8 mouse cellular contexts compared by ENCODE assay signal in genomic region chr1:149961425-149962303, GRCm38 (mm10). TPM values are rescaled to one million over a fixed set of nuclear protein-coding genes. Genes with fewer than 3 reads are reported as not detected.
DNase-seq lines count a peak whose midpoint lies in the region; ATAC-seq and TF ChIP-seq lines count a peak whose summit lies in the region.
"Had no signal": no experiment of that assay in that cellular context is flagged by ENCODE, and none has a peak within 500 bp of the region (broad histone marks: within the 10 kb centered on the region; RNA-seq: fewer than 3 reads in every experiment).

No protein-coding gene starts in this region.

- 54% methylated on average over 8 of the region's 9 CpGs for WGBS in embryonic facial prominence, embryonic 14.5 days
- 74% methylated on average over 9 of the region's 9 CpGs for WGBS in limb, embryonic 10.5 days
- WGBS in neural tube, embryonic 15.5 days = 73% methylated on average over 9 of the region's 9 CpGs

- no peaks in the 10 kb centered on the region for H3K36me3 ChIP-seq in embryonic facial prominence, embryonic 14.5 days (ENCODE audit: control insufficient read depth, insufficient read depth, low read length)
- H3K36me3 ChIP-seq in limb, embryonic 10.5 days = no peaks in the 10 kb centered on the region
- H3K36me3 ChIP-seq in neural tube, embryonic 15.5 days = no peaks in the 10 kb centered on the region
- H3K36me3 ChIP-seq: midbrain, embryonic 12.5 days had no signal

- H3K4me3 ChIP-seq in left cerebral cortex, adult 2 months = peak overlapping the region; percentile 54
- H3K4me3 ChIP-seq in embryonic facial prominence, embryonic 14.5 days (ENCODE audit: low read depth, low read length) = peak overlapping the region; percentile 55
- peak overlapping the region; percentile 46; the same call in 1 of the 2 replicates for H3K4me3 ChIP-seq in limb, embryonic 10.5 days
- peak overlapping the region; percentile 29 for H3K4me3 ChIP-seq in neural tube, embryonic 15.5 days (replicated peaks)

- H3K9me3 ChIP-seq in embryonic facial prominence, embryonic 14.5 days (ENCODE audit: control insufficient read depth, low read length) = no peaks in the 10 kb centered on the region
- H3K9me3 ChIP-seq in limb, embryonic 10.5 days (replicated peaks) = no peaks in the 10 kb centered on the region
- H3K9me3 ChIP-seq in neural tube, embryonic 15.5 days (replicated peaks) = no peaks in the 10 kb centered on the region
- H3K9me3 ChIP-seq: midbrain, embryonic 12.5 days had no signal

- H3K4me2 ChIP-seq in embryonic facial prominence, embryonic 14.5 days (ENCODE audit: low read depth, low read length) = peak overlapping the region; percentile 65
- peak overlapping the region; percentile 54 for H3K4me2 ChIP-seq in neural tube, embryonic 15.5 days

- H3K27ac ChIP-seq in left cerebral cortex, adult 2 months = no peak overlapping the region
- H3K27ac ChIP-seq in embryonic facial prominence, embryonic 14.5 days (replicated peaks; ENCODE audit: low read depth, low read length) = no peak overlapping the region
- no peak overlapping the region for H3K27ac ChIP-seq in limb, embryonic 10.5 days
- no peak overlapping the region for H3K27ac ChIP-seq in neural tube, embryonic 15.5 days (replicated peaks)
- H3K27ac ChIP-seq: midbrain, embryonic 12.5 days had no signal

- DNase-seq in left cerebral cortex, adult 2 months (ENCODE audit: extremely low spot score in 1 of 2, low spot score in 2 of 2) = no peak
- no peak for DNase-seq in left cerebral cortex, adult 18-20 months (ENCODE audit: low spot score in 2 of 2)
- DNase-seq in embryonic facial prominence, embryonic 14.5 days (ENCODE audit: low spot score) = no peak
- DNase-seq in limb, embryonic 10.5 days (ENCODE audit: low spot score) = no peak
- DNase-seq in right cerebral cortex, postnatal 25 days = no peak

- no peak; the same call in none of the 2 replicates for ATAC-seq in embryonic facial prominence, embryonic 14.5 days (ENCODE audit: low read depth)
- no peak for ATAC-seq in neural tube, embryonic 15.5 days (ENCODE audit: low FRiP score)
- no peak for ATAC-seq in activated CD4-positive, CD25-positive, alpha-beta regulatory T cell, adult 4 months

- H3K4me1 ChIP-seq in embryonic facial prominence, embryonic 14.5 days (ENCODE audit: control insufficient read depth, insufficient read depth, low read length) = peaks cover 10% of the 10 kb centered on the region; the same call in 1 of the 2 replicates
- H3K4me1 ChIP-seq in limb, embryonic 10.5 days = peaks cover 10% of the 10 kb centered on the region
- H3K4me1 ChIP-seq in neural tube, embryonic 15.5 days = 0 out of 2 replicates have a peak, but pooled peaks cover 4% of the 10 kb centered on the region

- no peak overlapping the region for H3K9ac ChIP-seq in embryonic facial prominence, embryonic 14.5 days (ENCODE audit: low read depth, low read length)
- no peak overlapping the region for H3K9ac ChIP-seq in neural tube, embryonic 15.5 days (replicated peaks)
- H3K9ac ChIP-seq: midbrain, embryonic 12.5 days had no signal

- H3K27me3 ChIP-seq in embryonic facial prominence, embryonic 14.5 days (replicated peaks; ENCODE audit: control insufficient read depth, insufficient read depth, low read length) = no peaks in the 10 kb centered on the region
- no peaks in the 10 kb centered on the region for H3K27me3 ChIP-seq in limb, embryonic 10.5 days (ENCODE audit: low read depth, poor library complexity, severe bottlenecking)
- H3K27me3 ChIP-seq in neural tube, embryonic 15.5 days (replicated peaks) = no peaks in the 10 kb centered on the region
- H3K27me3 ChIP-seq: midbrain, embryonic 12.5 days had no signal

- intact Hi-C loops in left cerebral cortex, adult 2 months (cut with DNase I) = loop anchor here (5.0 kb wide), 1 partner anchor 104 kb away; no protein-coding TSS in a partner anchor

- no peak for TF ChIP-seq CTCF in left cerebral cortex, adult 2 months (IDR thresholded peaks at IDR 0.05)

RNA-seq across cellular contexts. Expression of gene Pla2g4a, which starts 0.6 kb away (rescaled TPM):
- 1 to 10 TPM; 1.3 to 2.7 TPM for total RNA-seq in left cerebral cortex, adult 2 months (2021)
- 1 to 10 TPM; 2.2 to 2.5 TPM for total RNA-seq in left cerebral cortex, adult 18-20 months (2021)
- 19.5 and 19.8 TPM in 2 replicates for polyA plus RNA-seq in embryonic facial prominence, embryonic 14.5 days (2014; fragmentation: Nextera tagmentation; extraction: Ambion mirVana)
- polyA plus RNA-seq in limb, embryonic 10.5 days (2016; fragmentation: Nextera tagmentation; extraction: Ambion mirVana) = 6.8 and 8.7 TPM in 2 replicates
- polyA plus RNA-seq in neural tube, embryonic 15.5 days (2015; fragmentation: Nextera tagmentation; extraction: Ambion mirVana) = 1.1 and 7.5 TPM in 2 replicates
- under 1 TPM; 0.16 to 0.17 TPM for polyA plus RNA-seq in activated CD4-positive, CD25-positive, alpha-beta regulatory T cell, adult 4 months (2017; shearing (Covaris generic))
